Mouse (Mus musculus): Measurements from ENCODE around the gene Ift122. TPM values are rescaled to one million over a fixed set of nuclear protein-coding genes. Genes with fewer than 3 reads are reported as not detected.

The Ift122 gene
- total RNA-seq, 1 experiment from 2014 or later, result 16.5 TPM

DNA sequence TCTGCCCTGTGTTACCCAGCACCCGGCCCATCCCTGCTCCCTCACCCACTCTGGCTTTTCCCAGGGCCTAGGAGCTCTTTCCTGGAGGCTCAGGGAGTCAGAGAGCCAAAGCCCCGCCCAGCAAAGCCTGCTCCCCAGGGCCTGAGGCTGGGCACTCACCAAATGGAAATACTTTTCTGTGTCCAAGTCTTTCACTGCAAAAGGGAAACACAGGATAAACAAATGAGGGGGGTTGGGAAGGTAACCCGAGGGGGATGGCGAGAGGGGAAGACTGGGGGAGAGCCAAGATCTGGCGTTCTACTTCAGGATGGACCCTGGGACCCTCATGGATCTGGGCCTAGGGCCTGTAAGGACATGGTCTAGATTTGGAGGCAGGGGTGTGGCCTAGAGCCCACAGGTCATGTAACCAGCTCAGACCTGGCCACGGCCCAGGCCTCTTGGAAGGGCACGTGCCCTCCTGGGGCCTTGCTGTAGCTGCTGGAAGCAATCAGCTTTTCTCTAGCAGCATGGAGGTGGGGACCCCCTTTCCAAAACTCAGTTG lies 106.0 kb downstream of the Ift122 start:
- DNase-seq, result peak; percentile 88

DNA sequence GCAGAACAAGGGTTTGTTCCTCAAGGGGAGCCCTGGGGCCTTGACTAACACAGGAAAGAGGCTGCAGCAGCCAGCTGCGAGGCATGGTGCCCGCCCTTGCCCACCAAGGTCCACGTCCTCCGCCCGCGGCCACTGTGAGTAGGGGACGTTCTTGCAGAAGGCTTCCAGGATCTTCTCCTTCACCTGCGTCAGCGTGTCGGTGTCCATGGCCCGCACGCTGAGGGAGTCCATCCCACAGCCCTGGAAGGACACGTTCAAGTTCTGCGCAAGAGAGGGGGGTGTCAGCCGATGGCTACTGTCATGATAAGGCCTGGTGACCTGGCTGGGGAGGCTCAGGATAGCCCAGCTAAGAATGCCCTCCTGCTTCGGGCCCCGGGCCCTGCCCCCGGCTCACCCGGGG lies 107.1 kb downstream of the Ift122 start:
- no peak for DNase-seq

- no peak for DNase-seq
Observed at GRCm38 (mm10) chr6:115961743-115962142, 108.5 kb downstream of the Ift122 start.

GRCm38 (mm10) chr6:115962439-115963085 lies 109.3 kb downstream of the Ift122 start:
- no peak for DNase-seq

DNA sequence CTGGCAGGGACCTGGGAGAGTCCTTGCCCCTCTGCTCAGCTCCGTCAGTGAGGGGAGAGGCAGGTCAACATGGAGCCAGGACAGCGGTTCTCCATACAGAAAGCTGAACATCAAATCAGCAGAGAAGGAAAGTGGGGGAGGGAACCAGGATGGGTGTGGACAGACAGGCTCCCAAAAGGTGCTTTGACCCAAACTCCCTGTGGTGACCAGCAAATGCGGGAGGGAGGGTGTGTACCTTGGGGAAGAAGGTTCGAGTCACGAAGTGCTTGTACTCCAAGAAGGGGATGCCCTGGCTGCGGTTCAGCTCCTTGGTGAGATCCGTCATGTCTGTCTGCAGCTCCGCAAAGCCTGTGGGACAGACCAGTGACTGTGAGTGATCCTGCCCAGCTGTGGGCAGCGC lies 110.4 kb downstream of the Ift122 start:
- no peak for DNase-seq

DNA sequence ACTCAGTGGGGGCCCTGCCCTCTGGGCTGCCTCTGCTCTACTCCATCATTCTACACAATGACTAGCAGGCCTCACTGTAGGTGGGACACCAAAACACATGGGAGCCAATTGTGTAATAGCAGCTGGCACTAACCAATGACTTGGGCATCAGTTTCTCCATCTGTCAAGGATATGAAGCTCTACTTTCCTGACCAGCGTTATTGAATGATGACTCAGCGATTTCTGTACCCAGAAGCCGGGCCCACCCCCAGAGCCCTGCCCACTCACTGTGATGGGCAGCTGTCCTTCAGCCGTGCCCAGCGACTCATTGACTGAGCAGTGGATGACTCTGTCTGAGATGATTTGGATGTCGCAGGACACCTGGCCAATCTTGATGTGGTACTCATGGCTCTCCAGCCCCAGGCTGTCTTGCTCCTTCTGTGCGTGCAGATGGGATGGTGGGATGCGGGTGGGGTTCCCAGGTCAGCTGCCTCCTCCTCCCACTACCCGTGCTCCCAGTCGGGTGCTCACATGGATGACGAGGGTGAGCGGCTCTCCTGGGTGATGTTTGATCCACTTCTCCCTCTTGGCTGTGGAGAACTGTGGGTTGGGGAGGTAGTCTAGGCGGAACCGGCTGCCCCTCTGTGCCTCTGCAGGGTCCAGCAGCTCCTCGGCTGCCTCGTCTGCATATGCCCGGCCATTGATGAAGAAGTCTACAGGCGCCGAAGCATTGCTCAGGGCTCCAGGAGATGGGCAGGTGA lies 113.1 kb downstream of the Ift122 start:
- DNase-seq, result no peak

GRCm38 (mm10) chr6:115967291-115967880 lies 114.1 kb downstream of the Ift122 start:
- DNase-seq, result no peak

DNA sequence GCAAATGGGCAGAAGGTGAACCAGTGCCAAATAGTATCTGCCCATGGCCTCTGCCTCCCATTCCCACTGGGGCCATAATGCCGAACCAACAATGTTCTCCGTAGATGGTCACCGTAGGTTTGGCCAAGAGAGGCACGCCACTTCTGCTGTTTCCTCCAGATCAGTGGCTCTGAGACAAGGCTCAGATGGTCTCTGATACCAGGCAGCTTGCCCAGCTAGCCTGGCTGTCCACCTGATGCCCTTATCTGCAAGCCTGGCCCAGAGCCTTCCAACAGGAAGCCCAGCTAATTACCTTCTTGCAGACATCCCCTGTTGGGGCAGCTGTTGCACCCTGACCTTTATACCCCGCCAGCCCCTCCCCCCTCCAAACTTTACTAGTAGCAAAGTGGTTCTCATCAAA lies 114.8 kb downstream of the Ift122 start:
- DNase-seq, result peak; percentile 55

DNA sequence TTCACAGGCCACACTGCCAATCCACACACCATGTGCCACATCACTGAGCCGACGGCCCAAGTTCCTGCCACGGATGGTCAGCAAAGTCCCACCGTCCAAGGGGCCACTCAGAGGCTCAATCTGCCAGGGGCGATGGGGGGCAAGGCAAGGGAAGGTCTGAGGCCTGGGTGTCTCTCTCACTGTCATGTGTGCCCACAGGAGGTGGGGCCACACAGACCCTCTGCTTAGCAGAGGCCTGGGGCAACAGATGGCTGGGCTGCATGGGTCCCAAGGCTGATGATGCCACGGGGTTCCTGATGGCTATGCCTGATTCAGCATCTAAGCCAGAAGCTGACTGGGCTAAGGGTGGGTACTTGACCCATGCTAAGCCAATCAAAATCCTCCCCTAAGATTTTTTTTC lies 115.4 kb downstream of the Ift122 start:
- no peak for DNase-seq

DNA sequence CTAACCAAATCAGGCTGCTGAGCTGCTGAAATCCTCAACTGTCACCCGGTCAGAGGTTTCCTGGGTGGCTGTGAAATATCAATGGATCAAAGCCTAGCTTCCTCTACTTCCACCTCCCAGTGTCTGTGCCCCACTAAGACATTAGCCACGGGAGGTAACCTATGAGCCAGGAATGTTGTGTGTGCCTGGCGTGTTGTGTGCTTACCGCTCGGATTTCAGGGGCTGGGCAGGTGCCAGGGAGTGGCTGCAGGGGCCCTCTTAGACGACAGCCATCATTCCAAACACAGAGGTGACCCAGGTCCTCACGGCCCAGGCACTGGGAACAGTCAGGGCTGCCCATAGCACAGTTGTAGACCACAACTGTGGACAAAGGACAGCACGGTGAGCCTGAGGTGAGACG lies 115.8 kb downstream of the Ift122 start:
- no peak for DNase-seq

DNA sequence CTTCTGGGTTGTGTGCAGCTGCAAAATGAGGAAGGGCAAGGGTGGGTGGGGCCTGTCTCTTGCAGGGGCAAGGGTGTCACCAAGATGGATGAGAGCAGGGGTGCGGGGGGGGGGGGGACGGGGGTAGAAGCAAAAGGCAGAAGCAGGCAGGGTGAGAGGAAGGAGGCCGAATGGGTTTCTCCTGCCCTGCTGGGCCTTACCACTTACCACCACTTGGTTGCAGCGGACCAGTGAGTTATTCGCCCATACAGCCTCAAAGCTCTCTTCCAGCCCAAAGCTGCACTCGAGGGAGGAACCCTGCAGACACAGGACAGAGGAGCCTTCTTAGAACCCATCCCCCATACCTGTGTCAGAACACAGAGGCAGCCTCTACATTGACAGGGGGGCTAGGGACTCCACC lies 116.7 kb downstream of the Ift122 start:
- DNase-seq, result no peak

DNA sequence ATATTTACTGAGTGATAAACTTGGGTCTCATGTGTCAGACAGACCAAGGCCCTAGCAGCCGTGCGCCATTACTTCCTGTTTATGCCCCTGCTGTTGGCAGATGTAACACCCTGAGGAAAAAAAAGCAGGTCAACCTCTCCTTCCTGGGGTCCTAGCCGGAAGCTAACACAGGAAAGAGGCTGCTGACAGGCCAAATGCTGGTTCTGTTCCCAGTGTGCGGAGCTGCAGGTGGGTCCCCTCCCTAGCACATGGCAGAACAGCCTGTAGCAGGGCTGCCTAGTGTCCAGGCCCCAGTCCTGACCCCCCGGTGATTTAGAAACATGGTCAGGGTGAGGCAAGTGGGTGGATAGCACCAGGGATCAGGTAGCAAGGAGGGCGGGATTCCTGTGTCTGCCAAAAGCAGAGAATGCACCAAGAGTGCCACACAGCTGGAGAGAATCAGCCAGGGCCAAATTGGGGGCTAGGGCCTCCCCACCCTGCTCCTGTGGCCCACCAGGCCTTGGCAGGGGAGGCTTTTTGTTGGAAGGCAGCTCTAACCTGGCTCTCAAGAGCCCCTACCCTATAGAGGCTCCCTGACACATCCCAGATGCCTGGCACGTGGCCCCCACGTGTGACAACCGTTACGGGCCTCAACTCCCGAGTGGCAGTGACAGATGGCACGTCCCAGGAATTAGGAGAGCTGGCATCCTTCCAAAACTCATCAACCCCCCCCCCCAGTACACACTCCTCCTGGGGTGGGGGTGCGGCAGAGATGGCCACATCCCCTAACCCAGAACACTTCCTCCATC lies 118.2 kb downstream of the Ift122 start:
- DNase-seq, result no peak

DNA sequence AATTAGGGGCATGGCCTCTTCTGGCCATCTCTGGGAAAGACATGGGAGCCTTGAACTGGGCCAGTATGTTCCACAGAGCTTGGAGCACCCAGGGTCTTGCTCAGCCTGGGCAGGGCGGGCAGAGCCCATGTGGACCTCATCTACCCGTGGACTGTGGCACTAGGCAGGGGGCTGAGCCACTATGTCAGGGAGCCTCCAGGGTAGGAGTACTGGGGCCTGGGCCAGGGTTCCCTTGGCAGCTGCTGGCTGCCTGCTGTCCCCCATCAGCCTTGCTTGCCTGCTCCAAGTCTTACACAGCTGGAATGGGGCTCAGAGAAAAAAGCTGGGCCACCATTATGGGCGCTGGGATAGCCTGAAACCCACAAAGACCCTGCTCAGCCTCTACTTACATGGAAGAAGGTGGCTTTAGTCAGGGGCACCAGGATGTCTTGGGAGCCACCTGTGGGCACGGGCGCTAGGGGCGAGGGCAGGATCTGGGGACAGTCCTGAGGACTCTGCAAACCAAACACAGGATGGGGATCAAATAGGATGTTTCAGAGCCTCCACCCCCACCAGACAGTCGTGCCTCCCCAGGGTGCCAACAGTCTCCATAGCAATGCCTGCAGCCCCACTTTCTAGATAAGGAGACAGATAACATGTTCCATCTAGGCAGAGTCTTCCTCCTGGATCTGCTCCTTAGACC lies 119.0 kb downstream of the Ift122 start:
- no peak for DNase-seq

GRCm38 (mm10) chr6:115973139-115973875 lies 120.0 kb downstream of the Ift122 start:
- DNase-seq, result no peak

- DNase-seq, result no peak
Observed at GRCm38 (mm10) chr6:115973881-115974662, 120.8 kb downstream of the Ift122 start.

DNA sequence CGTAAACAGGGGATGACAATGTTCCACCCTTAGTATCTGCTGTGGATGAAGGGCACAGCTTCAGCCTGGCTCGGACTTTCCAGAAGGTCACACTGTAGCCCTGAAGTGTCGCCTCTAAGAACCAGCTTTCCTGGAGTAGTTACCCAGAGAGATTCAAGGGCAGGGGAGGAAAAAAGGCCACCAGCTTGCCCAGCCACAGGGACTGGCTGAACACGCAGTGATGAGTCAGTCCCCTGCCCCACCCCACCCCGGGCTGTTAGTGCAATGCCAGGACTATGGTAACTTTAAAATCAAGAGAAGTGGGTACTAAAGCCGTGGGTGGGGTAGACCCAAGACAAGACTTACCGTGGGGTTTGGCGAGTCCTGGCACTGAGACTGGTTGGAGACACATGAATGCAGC lies 122.3 kb downstream of the Ift122 start:
- DNase-seq, result peak; percentile 77

All from adrenal gland, postnatal 14 days (tissue).